Mouse (Mus musculus) C2C12 (cell line): ENCODE data around the gene Drd4. TPM values are rescaled to one million over a fixed set of nuclear protein-coding genes. Genes with fewer than 3 reads are reported as not detected.

ENCODE experiments used
- H3K27me3 ChIP-seq: one replicate; pipeline ENCODE4 v1.6.1; 2011; ENCODE audit not compliant: control insufficient read depth, insufficient read depth, insufficient read length
- H3K36me3 ChIP-seq: one replicate; pipeline ENCODE4 v1.6.1; 2011; ENCODE audit not compliant: control insufficient read depth, insufficient read depth
- H3K4me3 ChIP-seq: one replicate; pipeline ENCODE4 v1.5.1; 2011; ENCODE audit warnings: mild to moderate bottlenecking, control low read depth; ENCODE audit not compliant: poor library complexity, insufficient read depth, severe bottlenecking
- H3K79me2 ChIP-seq: one replicate; pipeline ENCODE4 v1.6.1; 2011; ENCODE audit not compliant: control insufficient read depth, insufficient read depth
- H3K79me3 ChIP-seq: one replicate; pipeline ENCODE4 v1.6.1; 2011; ENCODE audit warnings: low read depth, control low read depth
- H3ac ChIP-seq: one replicate; pipeline ENCODE3; 2011; ENCODE audit warnings: low read depth; ENCODE audit not compliant: control insufficient read depth, insufficient read length
- CEBPB ChIP-seq: IDR thresholded peaks from one replicate; pipeline ENCODE4 v1.6.1; 2011; ENCODE audit warnings: low read depth, mild to moderate bottlenecking, control low read depth, moderate library complexity
- CTCF ChIP-seq: IDR thresholded peaks from one replicate; pipeline ENCODE4 v1.5.1; 2011; ENCODE audit not compliant: control insufficient read depth, insufficient read depth, insufficient read length
- FOSL1 ChIP-seq: IDR thresholded peaks from one replicate; pipeline ENCODE4 v1.8.0; 2011; ENCODE audit warnings: mild to moderate bottlenecking, low read length; ENCODE audit not compliant: poor library complexity, insufficient read depth, severe bottlenecking
- MAX ChIP-seq: IDR thresholded peaks from one replicate; pipeline ENCODE4 v1.6.1; 2011; ENCODE audit warnings: mild to moderate bottlenecking, control low read depth
- MYOD1 ChIP-seq: IDR thresholded peaks from one replicate; pipeline ENCODE4 v1.6.1; 2011; ENCODE audit warnings: low read depth; ENCODE audit not compliant: control insufficient read depth, insufficient read length
- MYOG ChIP-seq: IDR thresholded peaks from one replicate; pipeline ENCODE4 v1.6.1; 2011; ENCODE audit not compliant: control insufficient read depth, insufficient read length; ENCODE audit errors: extremely low read depth
- USF1 ChIP-seq: IDR thresholded peaks from one replicate; pipeline ENCODE4 v1.6.1; 2011; ENCODE audit warnings: low read depth, mild to moderate bottlenecking, control low read depth, moderate library complexity
- polyA plus RNA-seq: library from polyadenylated mRNA; unstranded; fragments of >200 nt; fragmentation: generic; extraction: Trizol; gene quantifications from one replicate; pipeline ENCODE4 v1.2.1, GENCODE M21; 2012; ENCODE audit warnings: missing spikeins

Drd4 gene
- polyA plus RNA-seq, 1 experiment: 0.01 TPM

- peaks cover 14% of the 10 kb centered on the region for H3K27me3 ChIP-seq
- TF ChIP-seq MYOG (no peak), MAX (no peak), FOSL1 (no peak), CEBPB (no peak), USF1 (no peak), MYOD1 (no peak), CTCF (no peak)
- no peak overlapping the region for H3K4me3 ChIP-seq
- no peak overlapping the region for H3ac ChIP-seq
- H3K36me3 ChIP-seq: peaks cover 18% of the 10 kb centered on the region
- H3K79me2 ChIP-seq: no peaks in the 10 kb centered on the region
- H3K79me3 ChIP-seq: no peaks in the 10 kb centered on the region
Observed at GRCm38 (mm10) chr7:141297926-141298650, 6.3 kb downstream of the Drd4 start.

- Histone ChIP-seq H3ac (no peak overlapping the region), H3K36me3 (peaks cover 20% of the 10 kb centered on the region), H3K4me3 (no peak overlapping the region), H3K79me2 (no peaks in the 10 kb centered on the region), H3K27me3 (peaks cover 3% of the 10 kb centered on the region), H3K79me3 (no peaks in the 10 kb centered on the region)
- TF ChIP-seq CTCF (no peak), USF1 (no peak), MAX (no peak), FOSL1 (no peak), MYOG (no peak), MYOD1 (no peak), CEBPB (no peak)
Observed at GRCm38 (mm10) chr7:141299175-141299574, 7.4 kb downstream of the Drd4 start.

- Histone ChIP-seq H3K36me3 (peaks cover 38% of the 10 kb centered on the region), H3K79me3 (no peaks in the 10 kb centered on the region), H3K79me2 (no peaks in the 10 kb centered on the region), H3K27me3 (no peaks in the 10 kb centered on the region), H3K4me3 (no peak overlapping the region), H3ac (no peak overlapping the region)
- TF ChIP-seq CEBPB (no peak), FOSL1 (no peak), USF1 (no peak), MAX (no peak), CTCF (no peak), MYOD1 (no peak), MYOG (no peak)
Observed at GRCm38 (mm10) chr7:141301386-141301785, 9.6 kb downstream of the Drd4 start.

DNA sequence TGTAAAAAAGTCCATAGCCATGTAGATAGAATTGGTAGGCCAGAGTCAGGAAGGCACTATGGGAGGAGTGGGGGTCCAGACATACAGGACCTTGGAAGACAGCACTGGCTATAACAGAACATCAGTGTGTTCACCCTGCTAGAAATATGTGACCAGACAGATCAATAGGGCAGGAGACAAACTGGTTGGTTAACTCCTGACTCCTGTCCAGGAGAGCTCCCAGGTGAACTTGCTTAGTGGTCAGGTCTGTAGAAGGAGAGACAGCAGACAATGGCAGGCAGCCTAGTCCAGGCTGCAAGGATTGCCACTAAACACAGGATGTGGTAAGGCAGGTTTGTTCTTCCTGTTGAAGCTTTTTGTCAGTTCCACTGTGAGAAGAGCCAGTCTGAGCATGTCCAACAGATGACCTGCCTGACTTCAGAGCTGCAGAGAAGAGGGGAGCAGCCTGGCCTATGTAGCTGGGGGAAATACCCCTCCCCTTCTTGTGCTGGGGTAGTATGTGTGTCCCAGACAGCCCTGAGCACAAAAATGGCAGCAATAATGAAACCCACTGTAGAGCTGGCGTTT lies 11.0 kb downstream of the Drd4 start:
- Histone ChIP-seq H3K4me3 (no peak overlapping the region), H3ac (no peak overlapping the region), H3K27me3 (no peaks in the 10 kb centered on the region), H3K79me3 (no peaks in the 10 kb centered on the region), H3K79me2 (no peaks in the 10 kb centered on the region), H3K36me3 (peaks cover 47% of the 10 kb centered on the region)
- TF ChIP-seq MAX (no peak), CEBPB (no peak), MYOD1 (no peak), FOSL1 (no peak), CTCF (no peak), MYOG (no peak), USF1 (no peak)

DNA sequence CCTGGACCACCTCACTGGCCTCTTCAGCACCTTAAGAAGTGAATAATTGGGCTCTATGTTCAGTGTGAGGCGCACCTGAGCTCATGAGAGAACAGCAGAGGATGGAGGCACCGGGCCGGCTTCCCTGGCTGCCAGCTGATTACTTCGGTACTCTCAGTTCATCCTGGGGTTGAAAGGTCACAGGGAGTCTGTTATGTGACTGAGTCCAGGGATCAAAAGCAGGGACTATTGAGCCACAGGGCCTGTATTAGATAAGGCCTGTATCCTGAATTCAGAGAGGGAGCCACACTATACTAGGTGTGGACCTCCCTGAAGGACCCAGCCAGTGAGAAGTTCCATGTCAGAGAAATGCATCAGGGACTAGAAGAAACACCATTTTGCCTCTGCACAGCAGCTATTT lies 12.7 kb downstream of the Drd4 start:
- Histone ChIP-seq H3ac (no peak overlapping the region), H3K27me3 (no peaks in the 10 kb centered on the region), H3K79me3 (no peaks in the 10 kb centered on the region), H3K36me3 (peaks cover 64% of the 10 kb centered on the region), H3K4me3 (no peak overlapping the region), H3K79me2 (no peaks in the 10 kb centered on the region)
- no peak for TF ChIP-seq USF1
- TF ChIP-seq FOSL1: no peak
- TF ChIP-seq CTCF: no peak
- no peak for TF ChIP-seq CEBPB
- TF ChIP-seq MAX: no peak
- no peak for TF ChIP-seq MYOG
- no peak for TF ChIP-seq MYOD1

DNA sequence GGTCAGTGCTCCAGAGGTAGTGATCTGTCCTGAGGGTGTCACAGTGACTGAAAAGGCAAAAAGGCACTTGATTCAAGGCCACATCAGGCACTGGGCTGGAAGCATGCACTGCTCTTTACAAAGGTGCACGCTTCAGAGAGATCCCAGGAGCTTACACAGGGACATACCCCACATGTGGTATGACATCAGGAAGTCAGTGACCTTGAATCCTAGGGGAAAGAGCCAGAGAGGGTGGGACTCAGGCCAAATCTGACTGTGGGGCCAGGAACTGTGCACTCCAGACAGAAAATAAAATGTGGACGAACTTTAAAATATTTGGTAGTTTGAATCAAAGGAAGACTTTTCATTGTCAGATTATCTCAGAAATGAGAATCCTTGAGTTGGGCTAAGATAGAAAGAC lies 22.6 kb downstream of the Drd4 start:
- TF ChIP-seq CEBPB (no peak), USF1 (no peak), CTCF (no peak), FOSL1 (no peak), MYOG (no peak), MAX (no peak), MYOD1 (no peak)
- Histone ChIP-seq H3K27me3 (no peaks in the 10 kb centered on the region), H3K36me3 (peaks cover 85% of the 10 kb centered on the region), H3ac (no peak overlapping the region), H3K79me3 (no peaks in the 10 kb centered on the region), H3K79me2 (no peaks in the 10 kb centered on the region), H3K4me3 (no peak overlapping the region)
